Mouse (Mus musculus): Measurements from ENCODE around the gene Lypla2. TPM values are rescaled to one million over a fixed set of nuclear protein-coding genes. Genes with fewer than 3 reads are reported as not detected.

Lypla2 gene
- total RNA-seq (2021), result 10 to 100 TPM; 80.0 to 86.1 TPM

DNA sequence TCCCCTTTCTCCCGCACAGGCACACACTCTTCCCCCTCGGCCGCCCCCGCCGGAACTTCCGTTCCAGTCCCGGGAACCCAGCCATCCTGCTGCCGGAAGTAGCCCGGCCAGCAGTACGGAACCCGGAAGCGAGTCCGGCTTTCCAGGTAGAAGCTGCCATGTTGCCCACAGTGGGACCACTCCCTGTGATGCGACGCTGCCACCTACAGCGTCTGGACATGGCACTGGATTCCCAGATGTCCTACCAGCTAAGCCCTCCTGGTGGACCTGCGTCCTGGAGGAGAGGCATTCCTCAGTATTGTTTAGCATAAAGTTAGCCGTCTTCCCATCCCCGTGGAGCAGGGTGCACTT, at the start of gene Lypla2:
Gene Lypla2, minus strand, starts transcription at position 71 of the 351 bp plus-strand sequence.
- DNase-seq (ENCODE audit: low spot score in 2 of 2), result peak; percentile 93 to 94
- intact Hi-C loops (cut with DNase I), result no loop called here

DNA sequence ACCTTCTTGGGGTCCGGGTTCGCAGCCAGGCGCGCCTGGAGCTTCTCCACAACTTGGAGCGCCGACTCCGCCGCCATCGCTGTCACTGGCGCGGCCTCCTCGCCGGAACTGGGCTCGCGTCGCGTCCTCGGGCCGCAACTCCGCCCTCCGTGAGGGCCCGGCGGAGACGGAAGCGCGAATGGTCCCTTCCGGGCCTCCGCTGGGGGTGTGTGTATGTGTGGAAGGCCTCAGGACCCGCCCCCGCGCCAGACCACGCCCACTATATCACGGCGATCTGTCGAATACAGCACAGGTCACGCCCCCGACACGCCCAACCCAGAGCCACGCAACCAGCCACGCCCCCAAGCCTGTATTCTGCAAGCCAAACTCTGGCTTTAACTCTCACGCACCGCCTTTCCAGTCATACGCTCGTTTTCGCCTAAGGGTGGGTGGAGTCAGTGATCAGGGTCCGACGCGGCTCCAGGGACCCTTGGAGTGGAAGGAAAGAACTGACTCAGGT, 49.2 kb upstream of the Lypla2 start, which contains the start of gene Eloa:
Gene Eloa, minus strand, starts transcription at position 215 of the 499 bp plus-strand sequence.
- peak; percentile 97 to 98 for DNase-seq (ENCODE audit: low spot score in 2 of 2)
- intact Hi-C loops (cut with DNase I), result loop anchor here (5.0 kb wide), 1 partner anchor 34 kb away; the partner anchor contains the start of gene Pithd1

DNA sequence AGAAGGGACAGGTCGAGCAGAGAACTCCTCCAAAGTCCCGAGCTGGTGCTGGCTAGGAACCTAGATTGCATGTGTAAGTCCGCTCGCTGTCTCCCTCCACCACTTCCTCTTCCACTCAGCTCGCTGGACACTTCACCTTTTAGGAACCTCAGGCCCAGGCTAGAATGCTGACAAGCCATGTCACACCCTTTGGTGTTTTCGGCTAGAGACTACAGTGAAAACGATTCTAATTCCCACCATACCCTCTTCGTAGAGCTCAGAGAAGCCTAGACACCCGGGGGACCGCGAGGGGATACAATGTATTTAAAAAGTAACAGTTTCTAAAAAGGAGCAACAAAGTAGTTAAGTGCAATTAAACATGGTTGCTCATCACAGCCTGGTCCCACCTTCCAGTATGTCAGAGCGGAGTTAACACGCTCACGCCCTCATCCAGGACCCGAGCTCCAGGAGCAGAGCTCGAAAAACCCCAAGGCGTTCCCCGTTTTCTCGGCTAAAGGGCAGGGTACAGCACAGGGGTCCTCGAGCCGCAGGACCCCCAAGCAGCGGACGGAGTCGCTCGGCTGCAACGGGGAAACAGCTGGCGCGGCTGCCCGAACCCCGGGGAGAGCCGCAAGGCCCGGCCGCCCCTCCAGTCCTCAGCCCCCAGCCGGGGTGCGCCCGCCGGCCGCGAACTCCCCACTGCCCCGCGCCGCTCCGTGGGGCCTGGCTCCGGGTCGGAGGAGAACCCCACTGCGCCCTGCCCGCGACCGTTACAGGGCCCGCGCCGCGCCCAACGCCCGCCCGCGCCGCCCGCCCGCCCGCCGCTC, 48.5 kb upstream of the Lypla2 start:
- intact Hi-C loops (cut with DNase I), result loop anchor here (5.0 kb wide), 1 partner anchor 34 kb away; the partner anchor contains the start of gene Pithd1
- DNase-seq (ENCODE audit: low spot score in 2 of 2), result peak in 1 of 2 experiments; percentile 7

DNA sequence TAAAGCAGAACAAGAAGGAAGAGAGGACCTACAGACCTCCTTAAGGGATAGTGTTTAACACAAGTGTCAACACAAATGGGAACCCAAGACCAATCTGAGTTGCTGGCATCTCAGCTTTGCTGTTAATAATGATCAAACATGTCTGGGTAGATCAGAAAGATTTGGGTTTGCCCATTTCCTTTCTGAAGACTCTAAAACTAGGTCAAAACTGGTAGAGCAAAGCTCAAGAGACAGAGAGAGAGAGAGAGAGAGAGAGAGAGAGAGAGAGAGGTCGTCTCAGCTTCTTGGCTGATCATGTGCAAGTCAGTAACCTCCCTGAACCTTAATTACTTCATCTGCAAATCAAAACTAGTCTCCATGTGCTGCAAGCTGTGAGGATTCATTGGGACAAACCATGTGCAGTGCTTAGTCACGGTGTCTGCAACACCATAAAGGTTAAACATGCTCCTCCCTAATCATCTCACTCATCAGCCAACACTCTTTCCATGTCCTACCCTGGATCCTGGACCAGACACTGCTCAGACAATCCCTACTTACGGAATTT, 43.7 kb upstream of the Lypla2 start:
- intact Hi-C loops (cut with DNase I), result no loop called here
- no peak for DNase-seq (ENCODE audit: low spot score in 2 of 2)

DNA sequence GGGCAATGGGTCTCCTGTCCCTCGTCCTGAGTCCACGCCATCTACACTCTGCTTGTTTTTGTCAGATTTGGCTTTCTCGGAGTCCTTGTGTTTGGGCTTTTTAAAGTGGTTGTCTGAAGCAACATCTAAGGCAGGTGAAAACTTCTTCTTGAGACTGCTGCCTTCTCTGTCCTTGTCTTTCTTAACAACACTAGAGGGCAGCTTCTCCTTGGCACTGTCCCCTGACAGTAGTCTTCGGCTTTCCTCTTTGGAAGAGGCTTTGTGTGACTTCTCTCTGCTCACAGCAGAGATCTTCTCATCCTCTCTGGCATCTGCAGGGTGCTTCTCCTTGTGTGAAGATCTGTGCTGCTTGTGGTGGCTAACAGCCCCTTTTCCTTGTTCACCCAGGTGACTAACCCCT, 38.2 kb upstream of the Lypla2 start:
- intact Hi-C loops (cut with DNase I), result no loop called here

DNA sequence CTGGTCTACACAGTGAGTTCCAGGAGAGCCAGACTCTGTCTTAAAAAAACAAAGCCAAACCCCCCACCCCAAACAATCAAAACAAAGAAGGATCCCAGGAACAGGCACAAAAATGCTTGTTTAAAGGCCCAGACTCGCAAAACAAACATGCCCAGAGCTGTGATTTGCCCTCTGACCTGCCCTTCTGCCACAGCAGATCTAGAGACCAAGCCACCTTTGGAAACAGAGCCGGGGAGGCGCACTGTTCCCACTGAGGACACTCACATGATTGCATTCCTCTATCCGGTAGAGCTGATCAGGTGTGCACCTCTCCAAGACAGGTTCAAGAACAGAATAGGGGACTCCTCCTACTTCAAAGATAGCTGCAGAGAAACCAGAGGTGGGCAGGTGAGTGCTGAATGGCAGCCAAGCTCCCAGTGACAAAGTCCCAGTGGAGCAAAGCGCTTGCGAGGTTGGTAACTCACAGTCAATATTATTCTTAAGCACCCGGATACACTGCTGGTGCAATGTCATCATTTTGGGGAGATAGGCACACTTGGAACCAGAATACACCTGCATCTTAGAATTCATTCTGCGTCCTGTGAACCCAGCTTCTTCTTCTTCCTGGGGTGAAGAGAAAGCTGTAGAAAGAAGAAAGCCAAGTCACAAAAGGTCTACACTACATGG, 36.5 kb upstream of the Lypla2 start:
- intact Hi-C loops (cut with DNase I), result no loop called here
- no peak for DNase-seq (ENCODE audit: low spot score in 2 of 2)

More for the DNA sequence above, 38.2 kb upstream of the Lypla2 start:
- DNase-seq (ENCODE audit: low spot score in 2 of 2), result no peak

DNA sequence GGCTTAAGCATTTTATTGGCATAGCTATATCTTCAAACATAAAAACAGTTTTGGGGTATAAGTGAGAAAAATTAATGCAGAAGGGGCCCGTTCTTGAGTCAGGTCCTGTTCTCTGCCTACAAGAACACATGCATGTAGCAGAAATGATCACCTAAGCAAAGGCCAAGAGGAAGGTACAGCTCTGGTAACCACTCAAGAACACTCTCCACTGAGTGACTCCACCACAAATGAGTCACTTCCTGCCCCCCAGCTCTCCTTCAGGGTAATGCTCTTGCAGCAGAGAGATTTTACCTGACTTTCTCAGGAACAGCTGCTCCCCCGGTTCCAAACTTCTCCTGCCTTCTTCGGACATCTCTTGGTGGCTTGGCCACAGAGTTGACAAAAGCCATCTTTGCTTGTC, 34.4 kb upstream of the Lypla2 start:
- no peak for DNase-seq (ENCODE audit: low spot score in 2 of 2)

DNA sequence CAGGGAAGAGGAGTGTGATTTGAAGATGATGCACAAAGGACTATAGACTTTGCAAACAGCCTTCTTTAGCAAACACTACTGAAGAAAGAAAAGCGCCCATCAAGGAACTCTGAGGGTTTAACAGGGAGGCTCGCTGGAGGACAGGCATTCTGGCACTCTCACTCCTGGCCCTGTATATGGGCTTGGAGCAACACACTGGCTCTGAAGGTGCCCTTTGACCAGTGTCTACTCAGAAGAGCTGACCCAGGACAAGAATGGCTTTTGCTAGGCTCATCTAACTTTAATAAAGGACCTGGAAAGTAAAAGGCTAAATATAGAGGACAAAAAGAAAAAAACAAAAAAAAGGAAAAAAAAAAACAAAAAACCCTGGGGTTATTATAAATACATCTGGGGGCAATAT, 32.5 kb upstream of the Lypla2 start:
- intact Hi-C loops (cut with DNase I), result no loop called here
- no peak for DNase-seq (ENCODE audit: low spot score in 2 of 2)

More for the DNA sequence above, 34.4 kb upstream of the Lypla2 start:
- intact Hi-C loops (cut with DNase I), result no loop called here

DNA sequence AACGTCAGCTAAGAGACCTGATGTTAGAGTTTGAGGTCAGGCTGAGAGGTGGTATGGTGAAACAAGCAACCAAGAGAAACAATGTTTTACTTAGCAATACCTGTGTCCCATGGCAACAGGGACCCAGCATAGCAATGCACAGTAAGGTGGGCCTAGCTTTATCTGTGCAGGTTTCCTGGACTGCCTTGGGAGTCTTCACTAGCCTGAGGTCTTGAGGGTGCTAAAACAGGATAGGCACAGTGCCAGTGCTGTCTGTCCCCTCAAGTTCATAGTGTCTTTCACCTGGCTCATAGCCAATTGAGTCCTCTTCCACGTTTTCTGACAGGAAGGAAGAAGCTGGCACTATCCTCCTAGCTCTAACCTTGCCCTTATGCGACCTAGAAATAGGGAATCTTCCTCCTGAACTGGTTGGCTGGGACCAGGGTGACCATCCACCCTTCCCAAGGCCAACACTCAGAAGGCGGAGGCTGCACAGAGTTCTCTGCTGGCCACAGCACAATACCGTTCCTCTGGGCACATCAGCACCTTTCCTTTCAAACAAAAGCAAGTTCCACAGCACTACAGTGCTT, 31.8 kb upstream of the Lypla2 start:
- intact Hi-C loops (cut with DNase I), result no loop called here
- DNase-seq (ENCODE audit: low spot score in 2 of 2), result no peak

DNA sequence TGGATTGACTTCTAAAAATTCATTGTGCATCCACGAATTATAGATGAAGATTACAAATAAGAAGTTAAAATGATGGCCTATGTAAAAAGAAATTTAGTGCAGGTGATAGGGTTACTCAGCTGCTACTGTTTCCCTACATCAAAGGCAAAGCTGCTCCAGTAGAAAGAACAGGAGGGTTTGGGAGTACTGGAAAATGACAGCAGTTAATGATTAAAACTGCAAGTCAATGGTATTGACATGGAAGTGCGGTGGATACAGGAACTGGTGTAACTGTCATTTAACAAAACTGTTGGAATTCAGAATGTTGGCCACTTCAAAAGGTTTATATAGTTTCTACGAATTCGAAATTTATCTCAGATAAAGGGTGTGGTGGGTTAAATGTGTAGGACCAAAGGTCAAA, 22.7 kb upstream of the Lypla2 start:
- intact Hi-C loops (cut with DNase I), result no loop called here

DNA sequence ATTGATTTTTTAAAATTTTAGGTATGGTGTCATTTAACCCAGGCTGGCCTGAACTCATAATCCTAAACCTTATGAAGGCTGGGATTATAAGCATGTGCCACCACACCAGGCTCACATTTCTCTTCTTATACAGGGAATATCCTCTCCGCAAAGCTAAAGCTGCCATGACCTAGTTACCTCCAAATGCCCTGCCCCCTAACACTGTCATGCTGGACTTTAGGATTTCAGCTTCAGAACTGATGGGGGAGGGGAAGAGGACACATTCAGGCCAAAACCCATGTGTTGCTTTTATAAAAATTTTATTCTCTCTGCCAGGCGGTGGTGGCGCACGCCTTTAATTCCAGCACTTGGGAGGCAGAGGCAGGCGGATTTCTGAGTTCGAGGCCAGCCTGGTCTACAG, 21.5 kb upstream of the Lypla2 start:
- no peak for DNase-seq (ENCODE audit: low spot score in 2 of 2)
- intact Hi-C loops (cut with DNase I), result no loop called here

More for the DNA sequence above, 22.7 kb upstream of the Lypla2 start:
- DNase-seq (ENCODE audit: low spot score in 2 of 2), result no peak

DNA sequence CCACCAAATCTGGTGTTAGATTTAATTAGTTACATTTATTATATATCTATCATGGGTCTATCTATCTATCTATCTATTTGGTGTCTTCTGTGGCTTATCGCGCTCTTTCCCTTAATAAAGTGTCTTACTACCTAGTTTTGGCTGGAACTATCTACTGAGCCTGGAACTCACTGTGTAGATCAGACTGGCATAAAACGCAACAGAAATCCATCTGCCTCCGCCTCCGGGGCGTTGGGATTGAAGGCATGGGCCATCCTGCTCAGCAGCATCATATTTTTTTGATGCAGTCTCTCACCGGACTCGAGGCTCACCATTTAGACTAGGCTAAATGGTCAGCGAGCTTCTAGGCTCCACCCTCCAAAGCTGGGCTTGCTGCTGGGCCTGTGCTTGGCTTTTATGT, 15.3 kb upstream of the Lypla2 start:
- intact Hi-C loops (cut with DNase I), result loop anchor here (5.0 kb wide), 1 partner anchor 35 kb away; the partner anchor contains the start of gene Eloa
- DNase-seq (ENCODE audit: low spot score in 2 of 2), result no peak

DNA sequence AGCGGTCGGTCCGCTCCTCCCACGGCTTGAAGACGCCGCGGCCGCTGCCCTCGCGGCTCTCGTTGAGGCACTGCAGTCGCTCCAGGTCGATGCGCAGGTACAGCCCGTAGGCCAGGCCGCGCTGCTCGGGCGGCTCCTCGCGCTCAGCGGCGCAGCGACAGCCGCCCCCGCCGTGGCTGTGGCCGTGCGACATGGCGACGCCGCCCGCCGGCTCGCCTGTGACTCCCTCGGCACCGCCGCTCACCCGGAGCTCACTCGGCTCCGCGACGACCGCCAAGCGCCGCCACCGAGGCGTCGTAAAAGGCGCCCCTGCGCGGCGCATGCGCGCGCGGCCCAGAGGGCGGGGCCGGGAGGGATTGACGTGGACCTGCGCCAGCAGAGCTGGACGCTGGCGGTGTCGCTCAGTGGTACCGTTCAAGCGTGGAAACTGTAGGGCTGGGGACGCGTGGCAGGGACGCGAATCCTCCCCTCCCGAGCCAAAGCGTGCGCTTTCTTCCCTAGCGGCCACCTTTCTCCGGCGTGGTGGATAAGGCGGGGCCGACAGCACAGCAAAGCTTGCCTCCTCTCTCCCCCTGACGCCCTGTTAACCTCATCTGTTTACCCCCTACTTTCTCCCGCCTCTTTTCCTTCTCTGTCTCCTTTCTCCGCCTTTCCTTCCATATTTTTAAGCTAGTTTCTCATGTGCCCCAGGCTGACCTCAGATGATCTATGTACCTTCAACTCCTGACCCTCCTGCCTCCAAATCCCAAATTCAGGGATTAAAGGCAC, 14.7 kb upstream of the Lypla2 start, which contains the start of gene Pithd1:
Gene Pithd1, minus strand, starts transcription at position 322 of the 768 bp plus-strand sequence.
- intact Hi-C loops (cut with DNase I), result loop anchor here (5.0 kb wide), 1 partner anchor 35 kb away; the partner anchor contains the start of gene Eloa
- peak; percentile 92 to 94 for DNase-seq (ENCODE audit: low spot score in 2 of 2)

DNA sequence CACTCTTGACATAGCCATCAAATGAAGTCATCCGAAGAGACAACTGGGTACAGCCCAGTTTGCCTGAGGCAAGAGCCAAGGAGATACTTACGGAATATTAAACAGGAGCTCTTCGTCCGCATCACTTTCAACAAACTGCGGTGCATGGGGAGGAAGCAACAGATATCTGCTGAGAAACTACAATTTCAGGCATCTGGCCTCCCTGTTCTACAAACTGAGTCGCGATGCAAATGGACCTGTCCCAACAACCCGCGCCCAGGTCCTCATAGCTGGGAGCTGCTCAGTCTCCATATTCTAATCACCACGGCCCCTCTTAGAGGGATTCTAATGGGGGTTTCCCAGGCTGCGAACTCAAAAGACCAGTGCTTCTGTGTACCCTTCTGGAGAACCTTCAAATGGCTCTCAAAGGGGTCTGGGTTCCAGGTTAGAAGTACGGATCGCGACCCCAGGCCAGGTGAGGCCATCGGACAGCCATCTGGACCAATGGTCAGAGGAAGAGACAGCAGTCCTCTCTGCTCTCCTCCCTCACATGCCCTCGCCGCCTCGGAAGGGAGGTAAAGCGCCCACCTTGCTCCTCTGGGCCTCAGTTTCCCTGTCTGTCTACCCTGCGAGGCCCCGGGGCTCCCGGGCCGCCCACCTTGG, 14.0 kb upstream of the Lypla2 start:
- intact Hi-C loops (cut with DNase I), result loop anchor here (5.0 kb wide), 1 partner anchor 36 kb away; the partner anchor contains the start of gene Eloa
- DNase-seq (ENCODE audit: low spot score in 2 of 2), result no peak

DNA sequence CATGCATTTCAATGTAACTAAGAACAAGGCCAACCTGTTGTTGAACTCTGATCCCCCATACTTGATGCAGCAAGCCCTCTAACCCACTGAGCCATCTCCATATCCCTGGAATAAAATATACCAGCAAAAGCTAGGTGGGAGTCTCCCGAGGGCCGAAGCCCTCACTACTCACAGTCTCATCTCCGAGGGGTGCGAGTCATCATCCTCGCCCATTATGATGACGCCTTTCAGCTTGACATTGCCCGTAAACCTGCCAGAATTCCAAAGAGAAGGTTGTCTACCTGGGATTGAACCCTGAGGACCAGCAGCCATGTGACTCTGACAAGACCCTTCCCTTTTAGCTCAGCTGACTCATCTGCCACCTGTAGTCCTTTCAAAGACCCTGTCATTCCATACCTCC, 13.3 kb upstream of the Lypla2 start:
- intact Hi-C loops (cut with DNase I), result loop anchor here (5.0 kb wide), 1 partner anchor 37 kb away; the partner anchor contains the start of gene Eloa
- no peak for DNase-seq (ENCODE audit: low spot score in 2 of 2)

DNA sequence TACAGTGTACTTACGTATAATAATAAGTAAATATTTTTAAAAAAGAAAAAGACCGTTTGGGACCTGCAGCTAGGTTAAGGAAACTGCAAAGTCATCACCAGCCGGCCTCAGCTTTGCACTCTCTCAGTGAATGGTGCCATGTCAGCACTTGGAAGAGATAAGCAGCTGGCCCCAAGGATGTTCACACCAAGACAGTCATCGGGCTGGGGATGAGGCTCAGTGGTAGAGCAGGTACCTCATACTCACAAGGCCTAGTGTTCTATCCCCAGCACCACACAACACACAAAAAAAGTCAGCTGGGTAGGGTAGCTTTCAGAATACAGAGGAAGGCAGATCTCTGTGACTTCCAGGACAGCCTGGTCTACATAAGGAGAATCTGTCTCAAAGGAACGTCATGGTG, 12.8 kb upstream of the Lypla2 start:
- intact Hi-C loops (cut with DNase I), result loop anchor here (5.0 kb wide), 1 partner anchor 37 kb away; the partner anchor contains the start of gene Eloa
- no peak for DNase-seq (ENCODE audit: low spot score in 2 of 2)

DNA sequence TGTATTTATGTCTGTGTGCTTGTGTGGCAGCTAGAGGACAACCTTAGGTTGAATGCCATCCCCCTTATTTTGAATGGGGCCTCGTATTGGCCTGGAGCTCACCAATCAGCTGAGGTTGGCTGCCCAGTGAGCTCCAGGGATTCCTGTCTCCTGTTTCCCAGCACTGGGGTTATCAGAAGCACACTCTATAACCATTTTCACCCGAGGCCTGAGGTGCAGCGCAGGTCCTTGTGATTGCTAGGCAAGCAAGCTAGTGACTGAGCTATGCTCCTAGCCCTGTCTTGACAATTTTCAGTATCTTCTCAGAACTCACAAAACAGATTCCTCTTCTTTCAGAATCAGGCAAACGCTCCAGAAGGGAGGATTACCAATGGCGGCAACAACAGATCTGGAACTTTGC, 12.1 kb upstream of the Lypla2 start:
- DNase-seq (ENCODE audit: low spot score in 2 of 2), result no peak
- intact Hi-C loops (cut with DNase I), result no loop called here

DNA sequence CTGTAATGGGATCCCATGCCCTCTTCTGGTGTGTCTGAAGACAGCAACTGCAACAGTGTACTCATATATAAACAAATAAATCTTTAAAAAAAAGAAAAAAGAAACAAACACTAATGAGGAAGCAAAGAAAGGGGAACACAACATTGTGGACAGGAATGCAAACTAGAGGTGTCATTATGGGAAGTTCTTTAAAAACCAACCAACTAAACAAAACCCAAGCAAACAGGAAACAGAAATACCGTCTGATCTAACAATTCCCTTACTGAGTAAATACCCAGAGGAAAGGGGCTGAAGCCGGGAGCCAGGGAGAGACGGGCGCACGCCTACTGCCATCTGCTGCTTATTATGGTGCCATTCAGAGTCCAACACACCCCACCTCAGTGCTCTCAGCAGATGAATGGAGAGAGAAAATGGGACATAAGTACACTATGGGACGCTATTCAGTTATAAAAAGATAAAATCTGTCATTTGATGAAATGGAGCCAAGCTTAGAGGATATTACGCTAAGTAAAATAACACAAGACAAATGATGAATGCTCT, 9.2 kb upstream of the Lypla2 start:
- peak; percentile 69 to 71 for DNase-seq (ENCODE audit: low spot score in 2 of 2)
- intact Hi-C loops (cut with DNase I), result no loop called here

Data from left cerebral cortex, postnatal 36 days (tissue).